Mouse (Mus musculus): Measurements from ENCODE around the gene Rela.

- TF ChIP-seq EP300 (IDR thresholded peaks at IDR 0.05; ENCODE audit: low read depth), result no peak
- TF ChIP-seq CTCF (IDR thresholded peaks at IDR 0.05; ENCODE audit: low read depth), result no peak
These were observed 35.3 kb upstream of the Rela start, which contains the start of gene Rnaseh2c for GRCm38 (mm10) chr19:5601752-5602541.

All from heart, postnatal 0 days (tissue).